Mouse (Mus musculus): ENCODE measurements at regions not wholly inside any gene's neighbourhood (a gene's known extent, or its start where the extent isn't known, plus 50 kb on each side); places are given as distances from the start of the nearest gene placed in this dataset.

- TF ChIP-seq POLR2A (IDR thresholded peaks at IDR 0.05; ENCODE audit: control insufficient read depth, extremely low read depth, insufficient read depth, low read length, poor library complexity) (no peak), CTCF (IDR thresholded peaks at IDR 0.05; ENCODE audit: borderline replicate concordance, control insufficient read depth, extremely low read depth, insufficient read depth, low read length, poor library complexity) (no peak)
- 92% methylated on average over 9 of the region's 9 CpGs for WGBS
- peaks cover 10% of the 10 kb centered on the region for H3K4me1 ChIP-seq (replicated peaks; ENCODE audit: control insufficient read depth, insufficient read depth, low read length)
- no peak overlapping the region for H3K27ac ChIP-seq (ENCODE audit: control insufficient read depth, insufficient read depth, low read length)
- no peak overlapping the region for H3K4me3 ChIP-seq (ENCODE audit: control insufficient read depth, insufficient read depth, low read length)
- no peaks in the 10 kb centered on the region for H3K27me3 ChIP-seq (ENCODE audit: control insufficient read depth, insufficient read depth, low read length)
- no peak for DNase-seq
- no peaks in the 10 kb centered on the region for H3K36me3 ChIP-seq (ENCODE audit: control insufficient read depth, insufficient read depth, low read length)
Observed at GRCm38 (mm10) chr10:93361654-93362195, 50.8 kb upstream of the Elk3 start.

GRCm38 (mm10) chr10:93364108-93364793, 53.3 kb upstream of the Elk3 start:
- 96% methylated on average over 3 of the region's 3 CpGs for WGBS
- no peak for DNase-seq
- Histone ChIP-seq H3K4me1 (replicated peaks; ENCODE audit: control insufficient read depth, insufficient read depth, low read length) (peaks cover 10% of the 10 kb centered on the region), H3K27ac (ENCODE audit: control insufficient read depth, insufficient read depth, low read length) (no peak overlapping the region), H3K4me3 (ENCODE audit: control insufficient read depth, insufficient read depth, low read length) (no peak overlapping the region), H3K27me3 (ENCODE audit: control insufficient read depth, insufficient read depth, low read length) (no peaks in the 10 kb centered on the region), H3K36me3 (ENCODE audit: control insufficient read depth, insufficient read depth, low read length) (no peaks in the 10 kb centered on the region)
- TF ChIP-seq POLR2A (IDR thresholded peaks at IDR 0.05; ENCODE audit: control insufficient read depth, extremely low read depth, insufficient read depth, low read length, poor library complexity) (no peak), CTCF (IDR thresholded peaks at IDR 0.05; ENCODE audit: borderline replicate concordance, control insufficient read depth, extremely low read depth, insufficient read depth, low read length, poor library complexity) (no peak)

- Histone ChIP-seq H3K4me1 (replicated peaks; ENCODE audit: control insufficient read depth, insufficient read depth, low read length) (peaks cover 10% of the 10 kb centered on the region), H3K36me3 (ENCODE audit: control insufficient read depth, insufficient read depth, low read length) (no peaks in the 10 kb centered on the region), H3K27ac (ENCODE audit: control insufficient read depth, insufficient read depth, low read length) (no peak overlapping the region), H3K27me3 (ENCODE audit: control insufficient read depth, insufficient read depth, low read length) (no peaks in the 10 kb centered on the region), H3K4me3 (ENCODE audit: control insufficient read depth, insufficient read depth, low read length) (no peak overlapping the region)
- DNase-seq: no peak
- TF ChIP-seq CTCF (IDR thresholded peaks at IDR 0.05; ENCODE audit: borderline replicate concordance, control insufficient read depth, extremely low read depth, insufficient read depth, low read length, poor library complexity) (no peak), POLR2A (IDR thresholded peaks at IDR 0.05; ENCODE audit: control insufficient read depth, extremely low read depth, insufficient read depth, low read length, poor library complexity) (no peak)
- 51% methylated on average over 7 of the region's 7 CpGs for WGBS
Observed at GRCm38 (mm10) chr10:93364881-93365280, 53.9 kb upstream of the Elk3 start.

- no peak overlapping the region for H3K4me3 ChIP-seq (ENCODE audit: control insufficient read depth, insufficient read depth, low read length)
- WGBS: 81% methylated on average over 6 of the region's 6 CpGs
- H3K4me1 ChIP-seq (replicated peaks; ENCODE audit: control insufficient read depth, insufficient read depth, low read length): peaks cover 10% of the 10 kb centered on the region
- H3K27me3 ChIP-seq (ENCODE audit: control insufficient read depth, insufficient read depth, low read length): no peaks in the 10 kb centered on the region
- H3K27ac ChIP-seq (ENCODE audit: control insufficient read depth, insufficient read depth, low read length): no peak overlapping the region
- DNase-seq: no peak
- H3K36me3 ChIP-seq (ENCODE audit: control insufficient read depth, insufficient read depth, low read length): no peaks in the 10 kb centered on the region
- TF ChIP-seq CTCF (IDR thresholded peaks at IDR 0.05; ENCODE audit: borderline replicate concordance, control insufficient read depth, extremely low read depth, insufficient read depth, low read length, poor library complexity) (no peak), POLR2A (IDR thresholded peaks at IDR 0.05; ENCODE audit: control insufficient read depth, extremely low read depth, insufficient read depth, low read length, poor library complexity) (no peak)
Observed at GRCm38 (mm10) chr10:93365318-93365717, 54.4 kb upstream of the Elk3 start.

GRCm38 (mm10) chr10:93365824-93366223, 54.9 kb upstream of the Elk3 start:
- TF ChIP-seq POLR2A (IDR thresholded peaks at IDR 0.05; ENCODE audit: control insufficient read depth, extremely low read depth, insufficient read depth, low read length, poor library complexity) (no peak), CTCF (IDR thresholded peaks at IDR 0.05; ENCODE audit: borderline replicate concordance, control insufficient read depth, extremely low read depth, insufficient read depth, low read length, poor library complexity) (no peak)
- Histone ChIP-seq H3K4me1 (replicated peaks; ENCODE audit: control insufficient read depth, insufficient read depth, low read length) (peaks cover 13% of the 10 kb centered on the region), H3K36me3 (ENCODE audit: control insufficient read depth, insufficient read depth, low read length) (no peaks in the 10 kb centered on the region), H3K4me3 (ENCODE audit: control insufficient read depth, insufficient read depth, low read length) (no peak overlapping the region), H3K27me3 (ENCODE audit: control insufficient read depth, insufficient read depth, low read length) (no peaks in the 10 kb centered on the region), H3K27ac (ENCODE audit: control insufficient read depth, insufficient read depth, low read length) (no peak overlapping the region)
- 94% methylated on average over 5 of the region's 5 CpGs for WGBS
- no peak for DNase-seq

- Histone ChIP-seq H3K27me3 (ENCODE audit: control insufficient read depth, insufficient read depth, low read length) (no peaks in the 10 kb centered on the region), H3K27ac (ENCODE audit: control insufficient read depth, insufficient read depth, low read length) (no peak overlapping the region), H3K4me3 (ENCODE audit: control insufficient read depth, insufficient read depth, low read length) (no peak overlapping the region), H3K4me1 (replicated peaks; ENCODE audit: control insufficient read depth, insufficient read depth, low read length) (peaks cover 10% of the 10 kb centered on the region; the same call in 1 of the 2 replicates), H3K36me3 (ENCODE audit: control insufficient read depth, insufficient read depth, low read length) (no peaks in the 10 kb centered on the region)
- TF ChIP-seq POLR2A (IDR thresholded peaks at IDR 0.05; ENCODE audit: control insufficient read depth, extremely low read depth, insufficient read depth, low read length, poor library complexity) (no peak), CTCF (IDR thresholded peaks at IDR 0.05; ENCODE audit: borderline replicate concordance, control insufficient read depth, extremely low read depth, insufficient read depth, low read length, poor library complexity) (no peak)
- no peak for DNase-seq
- WGBS: 86% methylated on average over 3 of the region's 3 CpGs
Observed at GRCm38 (mm10) chr10:93369737-93370136, 58.8 kb upstream of the Elk3 start.
